Mouse (Mus musculus): ENCODE data around the gene Npat.

Gene Npat

DNA sequence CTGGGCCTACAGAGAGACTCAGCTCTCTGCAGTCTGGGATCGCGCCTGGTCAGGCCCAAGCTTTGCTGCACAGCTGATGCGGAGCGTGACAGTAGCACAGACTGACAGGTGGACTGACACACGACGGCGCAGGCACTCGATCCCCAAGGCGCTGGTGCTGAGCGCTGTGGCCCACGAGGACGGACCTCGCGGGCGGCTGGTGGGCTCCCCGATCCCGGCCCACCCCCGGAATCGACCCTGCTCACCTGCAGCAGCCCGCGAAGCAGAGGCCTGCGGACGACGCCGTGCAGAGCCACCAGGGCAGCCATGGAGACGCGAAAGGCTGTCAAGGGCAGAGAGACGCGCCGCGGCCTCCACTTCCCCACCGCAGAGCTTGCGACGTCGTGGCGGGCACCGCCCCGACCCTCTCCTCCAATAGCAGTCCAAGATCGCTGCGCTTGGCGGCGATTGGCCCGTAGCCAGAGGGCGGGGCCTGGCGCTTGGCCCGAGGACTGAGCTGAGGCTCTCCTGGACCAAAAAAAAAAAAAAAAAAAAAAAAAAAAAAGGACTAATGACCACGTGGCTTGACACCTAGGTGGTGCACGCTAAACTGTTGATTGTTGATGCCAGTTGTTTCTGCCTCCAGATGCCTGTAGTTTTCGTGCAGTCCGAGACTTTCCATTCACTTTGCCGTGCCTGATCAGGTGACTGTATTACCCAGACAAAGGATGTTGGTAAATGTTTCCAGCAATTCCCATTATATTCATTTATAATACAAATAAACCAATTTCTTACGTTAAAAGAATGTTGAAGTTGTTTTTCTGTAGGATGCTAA, 73.3 kb downstream of the Npat start, which contains the start of gene Acat1:
Acat1 (minus strand) TSS at position 415 of the 814 bp plus-strand sequence.
- peak; percentile 71 for DNase-seq (ENCODE audit: low read depth, low spot score)

- DNase-seq (ENCODE audit: low read depth, low spot score), result no peak
Observed at GRCm38 (mm10) chr9:53614286-53614685, 77.4 kb downstream of the Npat start.

DNA sequence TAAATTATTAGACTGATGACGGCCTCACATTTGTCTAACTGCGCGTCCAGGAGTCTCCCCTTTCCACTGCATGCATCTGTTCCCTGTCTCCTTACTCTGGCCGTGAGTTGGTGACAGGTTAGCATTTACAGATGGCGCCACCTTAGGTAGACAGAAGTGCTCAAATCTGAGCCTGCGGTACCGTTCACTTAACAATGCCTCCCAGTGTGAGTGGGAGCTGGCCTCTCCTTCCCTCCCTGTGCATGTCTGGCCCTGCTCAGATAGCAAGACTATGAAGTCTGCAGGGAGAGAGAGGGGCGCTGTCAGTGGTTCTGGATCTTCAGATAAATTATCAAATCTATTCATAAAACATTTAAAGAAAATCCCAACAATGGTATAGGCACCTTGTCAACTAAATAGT, 78.4 kb downstream of the Npat start:
- DNase-seq (ENCODE audit: low read depth, low spot score), result no peak

All from c-Kit-negative CD71-positive TER-119-positive erythroid progenitor cells, embryonic 14.5 days (primary cell).